Mouse (Mus musculus) ovary, adult 18-20 months (tissue): ENCODE data around the gene Odf3l2.

Experiments
- DNase-seq: peaks from one replicate; pipeline ENCODE4 v3.0.0; 2022; ENCODE audit warnings: low spot score, mixed read lengths

Odf3l2 gene

DNA sequence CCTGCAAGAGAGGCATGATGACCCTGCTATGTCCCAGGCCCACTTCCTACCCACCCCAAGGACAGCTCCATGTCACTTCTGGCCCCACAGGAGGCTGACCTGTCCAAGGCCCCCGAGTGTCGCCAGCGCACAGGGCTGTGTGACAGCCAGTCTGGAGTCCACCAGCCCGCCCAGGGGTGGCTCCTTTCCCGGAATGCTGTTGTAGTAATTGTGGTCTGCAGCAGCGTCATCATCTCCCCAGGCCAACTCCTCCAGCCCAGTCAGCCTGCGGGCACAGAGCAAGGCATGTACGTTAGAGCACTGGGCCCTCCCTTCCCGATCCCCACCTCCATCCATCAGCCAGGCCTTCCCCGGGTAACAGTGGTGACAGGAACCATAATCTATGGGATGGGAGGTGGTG is 19.4 kb downstream of the Odf3l2 start:
- no peak for DNase-seq

DNA sequence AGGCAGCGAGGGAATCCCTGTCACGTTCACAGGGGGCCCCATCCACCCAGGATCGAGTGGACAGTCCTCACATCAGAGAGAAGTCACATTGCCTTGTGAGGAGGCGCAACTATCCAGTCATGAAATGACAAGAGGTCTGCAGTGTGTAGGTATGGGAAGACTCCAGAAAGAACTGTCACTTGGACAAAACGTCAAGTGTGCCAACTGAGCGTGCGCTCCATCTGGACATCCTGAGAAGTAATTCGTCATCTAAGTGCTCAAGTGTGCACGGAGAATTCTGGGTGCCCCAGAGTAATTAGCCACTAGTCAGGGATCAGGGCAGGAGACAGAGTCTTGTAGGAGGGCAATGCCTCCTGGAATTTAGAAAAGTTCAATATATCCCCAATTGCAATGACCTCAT is 20.1 kb downstream of the Odf3l2 start:
- DNase-seq: no peak

DNA sequence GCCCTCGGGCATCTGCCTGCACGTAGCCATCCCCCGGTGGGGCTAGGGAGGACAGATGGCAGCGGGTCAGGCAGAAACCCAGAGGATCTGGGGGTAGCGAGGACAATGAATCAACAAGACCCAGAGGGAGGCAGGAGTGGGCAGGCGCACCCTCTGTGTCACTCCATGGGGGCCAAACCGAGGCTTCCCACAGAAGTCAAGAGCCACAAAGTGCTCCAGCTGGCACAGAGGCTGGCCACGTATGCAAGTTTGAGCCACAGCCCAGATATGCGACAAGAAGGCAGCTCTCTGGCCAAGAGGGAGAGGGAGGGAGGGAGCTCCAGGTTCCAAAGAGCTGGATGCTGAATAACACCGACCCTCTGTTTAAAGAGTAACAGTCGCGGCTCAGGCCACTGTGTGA is 21.6 kb downstream of the Odf3l2 start:
- no peak for DNase-seq

DNA sequence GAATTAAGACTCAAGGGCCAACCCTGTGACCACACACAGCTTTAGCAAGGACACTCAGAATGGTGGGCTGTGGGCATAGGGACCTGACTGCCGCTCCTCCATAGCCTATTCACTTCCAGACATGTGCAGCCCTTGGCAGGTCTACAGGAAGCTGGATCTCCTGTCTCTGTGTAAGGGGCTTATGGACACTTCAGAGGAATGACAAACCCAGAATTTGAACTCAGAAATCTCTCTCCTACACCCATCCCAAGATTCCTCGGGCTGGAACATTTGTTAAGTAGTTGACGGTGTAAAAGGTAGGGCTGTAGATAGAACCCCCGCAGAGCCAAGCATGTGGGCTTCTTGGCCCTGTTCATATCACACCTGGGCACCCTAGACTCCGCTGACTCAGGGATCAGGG is 29.2 kb downstream of the Odf3l2 start:
- DNase-seq: no peak

DNA sequence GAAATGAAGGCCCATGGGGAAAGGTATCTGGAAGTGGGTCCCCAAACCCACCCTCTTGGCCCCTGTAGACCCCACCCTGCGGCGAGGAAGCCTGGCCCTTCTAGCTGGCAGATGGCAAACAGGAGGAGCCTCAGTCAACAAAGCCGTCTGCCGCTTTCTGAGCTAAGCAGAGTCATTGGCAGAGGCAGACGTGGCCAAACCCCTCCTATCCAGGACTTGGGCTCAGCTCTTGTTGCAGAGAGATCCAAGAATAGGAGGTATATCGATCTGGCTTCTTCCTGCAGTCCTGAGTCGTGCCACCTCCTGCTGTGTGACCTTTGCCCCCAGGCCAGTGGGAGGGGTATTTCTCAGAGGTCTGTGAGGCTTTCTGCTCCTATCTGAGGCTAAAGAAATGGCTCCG is 29.7 kb downstream of the Odf3l2 start:
- DNase-seq: no peak

DNA sequence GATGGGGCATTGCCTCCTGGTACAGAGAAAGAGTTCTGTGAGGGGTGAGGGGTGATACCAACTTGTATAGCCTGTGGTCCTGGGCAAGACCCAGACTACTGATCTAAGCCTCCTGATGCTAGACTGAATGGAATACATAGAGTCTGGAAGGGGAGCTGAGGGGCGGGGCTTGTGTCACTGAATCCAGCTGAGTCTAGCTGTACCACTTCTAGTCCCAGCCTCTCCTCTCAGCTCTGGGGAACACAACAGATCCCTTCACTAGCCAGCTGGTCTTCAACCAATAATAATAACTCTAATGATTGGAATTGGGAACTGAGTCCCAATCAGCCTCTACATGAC is 31.3 kb downstream of the Odf3l2 start:
- DNase-seq: no peak

DNA sequence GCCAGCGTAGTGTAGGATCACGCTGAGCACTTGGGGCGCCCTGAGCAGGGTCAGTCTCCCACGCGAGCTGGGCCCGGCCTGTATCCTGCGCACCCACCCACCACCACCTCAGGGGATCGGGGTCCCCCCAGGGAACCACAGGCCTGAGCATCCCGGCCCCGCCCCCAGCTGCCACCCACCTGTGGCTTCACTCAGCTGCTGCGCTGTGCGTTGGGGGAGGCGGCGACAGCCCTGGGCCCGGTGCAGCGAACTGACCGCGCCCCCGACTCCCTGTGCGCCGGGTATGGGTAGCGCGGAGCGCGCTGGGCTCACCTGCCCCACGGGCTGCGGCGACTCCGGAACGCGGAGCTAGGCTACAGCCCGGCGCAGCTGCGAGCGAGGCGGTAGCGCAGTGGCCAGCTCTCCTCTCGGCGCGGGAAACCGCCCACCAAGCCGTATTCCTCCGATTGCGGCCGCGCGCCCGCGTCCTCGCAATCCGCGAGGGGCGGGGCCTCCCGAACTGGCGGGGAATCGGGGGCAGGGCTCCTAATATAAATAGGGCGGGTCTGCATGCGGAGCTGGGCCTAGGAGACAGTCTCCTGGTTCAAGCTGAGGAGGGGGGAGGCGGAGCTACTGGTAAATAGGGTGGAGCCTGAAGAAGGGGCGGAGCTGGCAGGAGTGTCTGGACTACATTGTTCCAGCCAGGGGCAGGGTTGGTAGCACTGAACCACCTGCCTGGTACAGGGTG is 31.8 kb downstream of the Odf3l2 start, which contains the start of gene C2cd4c:
C2cd4c (minus strand) TSS at position 448 of the 727 bp plus-strand sequence.
- DNase-seq: peak; percentile 49

DNA sequence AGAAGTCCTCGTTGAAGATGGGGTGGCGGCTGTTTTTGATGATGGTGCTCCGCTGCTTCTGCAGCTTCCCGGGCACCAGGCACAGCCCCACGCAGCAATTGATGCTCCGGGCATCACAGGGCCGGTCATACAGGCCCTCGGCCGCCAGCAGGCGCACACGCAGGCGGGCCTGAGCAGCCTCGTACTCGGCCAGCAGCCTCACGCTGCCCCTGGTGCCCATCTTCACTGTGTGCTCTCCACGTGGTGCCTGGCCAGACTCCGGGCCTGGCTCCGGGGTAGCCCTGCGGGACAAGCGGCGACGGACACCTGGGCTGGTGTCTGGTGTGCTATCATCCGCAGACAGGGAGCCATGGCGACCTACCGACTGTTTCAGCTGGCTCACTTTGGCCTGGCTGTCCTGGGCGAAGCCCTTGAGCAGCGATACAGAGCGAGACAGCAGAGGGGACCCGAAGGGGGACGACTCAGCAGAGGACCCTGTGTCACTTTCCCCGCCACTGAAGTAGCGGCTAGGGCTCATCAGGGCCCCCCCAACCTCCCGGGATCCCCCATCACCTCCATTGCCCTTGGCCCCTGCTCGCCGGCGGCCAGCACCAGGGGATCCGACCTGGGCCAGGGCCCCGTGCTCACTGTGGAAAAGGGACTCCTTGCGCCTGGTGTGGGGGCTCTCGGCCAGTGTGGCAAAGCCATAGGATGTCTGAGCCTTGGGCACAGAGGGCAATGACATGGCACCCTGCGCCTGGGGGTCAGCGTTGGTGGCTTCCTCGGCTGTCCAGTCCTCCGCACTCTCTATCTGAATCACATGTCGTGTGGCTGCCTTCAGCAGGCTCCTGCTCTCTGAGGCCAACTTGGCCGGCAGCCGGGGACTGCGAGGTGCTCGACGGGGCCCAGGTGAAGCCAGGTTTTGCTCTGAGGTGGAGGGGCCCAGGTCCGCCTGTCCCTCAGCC is 33.1 kb downstream of the Odf3l2 start:
- no peak for DNase-seq

DNA sequence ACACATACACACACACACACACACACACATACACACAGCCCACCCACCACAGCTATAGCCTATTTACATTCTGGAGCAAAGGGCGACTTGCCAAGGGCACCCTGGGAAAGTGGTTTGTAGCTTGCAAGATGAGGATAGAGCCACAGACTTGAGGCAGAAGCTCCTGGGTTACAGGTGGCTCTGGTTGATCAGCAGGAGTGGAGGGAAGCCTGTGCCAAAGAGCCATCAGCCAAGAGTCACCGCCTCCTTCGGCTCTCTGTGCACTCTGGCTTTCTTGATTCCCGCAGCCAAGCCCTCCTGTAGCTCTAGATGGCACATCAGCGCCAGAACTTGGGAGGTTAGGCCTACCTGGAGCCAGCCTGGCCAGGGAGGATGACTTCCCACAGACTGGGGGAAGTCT is 34.2 kb downstream of the Odf3l2 start:
- no peak for DNase-seq

DNA sequence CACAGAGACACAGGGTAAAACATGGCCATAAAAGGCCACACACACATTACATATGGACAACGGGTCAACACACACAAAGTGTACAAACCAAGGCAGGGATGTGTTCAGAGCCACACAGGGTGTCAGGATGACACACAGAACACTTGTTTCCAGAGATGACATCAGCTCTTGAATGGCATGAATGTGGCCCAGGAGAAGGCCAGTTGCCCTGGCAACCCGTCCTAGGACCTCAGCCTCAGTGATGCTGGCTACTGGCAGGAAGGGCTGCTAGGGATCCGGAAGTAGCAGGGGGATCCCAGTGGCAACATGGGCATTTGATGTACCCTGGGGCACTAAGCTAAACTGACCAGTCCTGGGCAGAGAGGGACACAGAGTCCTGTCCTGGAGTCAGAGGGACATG is 36.3 kb downstream of the Odf3l2 start:
- DNase-seq: no peak

DNA sequence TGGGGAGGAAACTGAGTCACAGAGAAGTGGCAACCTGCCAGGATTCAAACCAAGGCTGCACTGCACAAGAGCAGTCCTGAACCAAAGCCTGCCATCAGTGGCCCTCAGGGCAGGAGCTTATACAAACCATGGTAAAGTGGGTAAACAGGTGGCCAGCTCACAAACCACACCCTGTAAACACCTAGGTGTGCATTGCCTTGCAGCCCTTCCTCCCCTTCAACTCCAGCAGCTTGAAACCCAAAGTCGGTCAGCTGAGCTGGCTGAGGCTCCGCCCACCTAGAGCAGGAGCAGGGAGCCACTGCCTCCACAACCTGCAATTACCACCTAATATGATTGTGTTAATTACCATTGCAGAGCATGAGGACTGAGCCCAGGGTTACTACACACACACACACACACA is 37.6 kb downstream of the Odf3l2 start:
- DNase-seq: no peak

DNA sequence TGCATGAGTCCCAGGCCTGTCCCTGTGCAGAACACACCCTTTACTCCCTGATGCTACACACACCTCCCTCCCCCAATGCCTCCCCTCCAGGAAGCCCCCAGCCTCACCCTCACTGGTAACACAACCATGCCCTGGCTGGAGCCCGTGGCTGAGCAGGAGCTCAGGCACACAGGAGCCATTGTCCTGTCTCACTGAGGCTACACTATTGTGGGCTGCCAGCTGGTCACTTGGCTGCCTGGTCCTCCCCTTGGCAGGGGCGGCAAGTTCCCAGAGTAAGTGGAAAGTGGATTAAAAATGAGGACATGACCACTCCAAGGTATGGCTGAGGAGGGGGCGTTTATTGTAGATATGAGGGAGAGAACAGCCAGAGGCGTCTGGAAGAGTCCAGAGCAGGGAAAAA is 39.0 kb downstream of the Odf3l2 start:
- no peak for DNase-seq

DNA sequence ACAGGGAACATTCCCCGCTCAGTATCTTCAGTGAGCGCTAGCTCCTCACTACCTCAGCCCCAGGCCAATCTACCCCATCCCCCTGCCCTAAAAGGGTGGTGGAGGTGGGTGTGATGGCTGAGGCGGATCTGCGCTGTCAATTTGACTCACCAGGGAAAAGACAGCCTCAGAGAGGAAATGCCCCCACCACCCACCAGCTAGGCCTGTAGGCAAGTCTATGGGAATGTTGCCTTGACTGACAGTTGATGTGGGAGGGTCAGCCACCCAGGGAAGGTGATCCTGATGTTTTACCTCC is 47.7 kb downstream of the Odf3l2 start:
- no peak for DNase-seq

DNA sequence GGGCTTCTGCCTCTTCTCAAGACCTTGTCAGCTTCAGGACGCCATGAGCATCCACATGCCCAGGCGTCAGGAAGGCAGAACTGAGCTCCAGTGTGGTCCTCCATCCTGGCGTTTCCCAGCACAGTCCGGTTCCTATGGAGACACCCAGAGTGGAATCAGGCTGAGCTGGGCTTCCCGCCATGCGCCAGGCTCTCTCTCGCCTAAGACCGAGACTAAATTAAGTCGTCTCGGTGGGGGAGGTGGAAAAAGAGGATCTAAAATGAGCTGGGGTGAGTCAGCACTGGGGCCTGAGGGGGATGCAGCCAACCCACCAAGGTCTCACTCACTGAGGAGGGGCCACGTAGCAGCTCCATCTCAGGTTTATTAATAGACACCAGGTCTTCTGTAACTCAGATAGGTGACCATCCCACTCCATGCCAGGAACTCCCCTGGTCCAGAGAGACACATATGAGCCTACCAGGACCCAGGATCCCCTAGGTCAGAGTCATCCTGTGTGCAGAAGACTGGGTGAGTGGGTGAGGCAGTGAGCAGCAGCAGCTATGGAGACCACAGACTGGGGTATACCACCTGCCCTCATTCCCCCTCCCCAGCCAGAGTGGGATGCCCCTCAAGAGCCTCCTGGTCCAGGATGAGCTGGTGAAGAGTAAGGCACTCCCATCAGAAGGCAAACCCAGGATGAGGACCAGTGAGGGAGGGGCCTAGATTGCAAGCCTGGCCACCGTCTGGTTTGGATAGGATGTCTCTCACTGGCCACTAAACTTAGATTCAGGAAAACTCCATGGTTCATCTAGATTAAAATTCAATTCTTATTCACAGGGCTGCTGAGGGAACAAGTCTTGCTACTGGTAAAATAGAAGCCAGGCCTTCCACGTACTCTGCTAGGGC is 48.2 kb downstream of the Odf3l2 start:
- DNase-seq: no peak

DNA sequence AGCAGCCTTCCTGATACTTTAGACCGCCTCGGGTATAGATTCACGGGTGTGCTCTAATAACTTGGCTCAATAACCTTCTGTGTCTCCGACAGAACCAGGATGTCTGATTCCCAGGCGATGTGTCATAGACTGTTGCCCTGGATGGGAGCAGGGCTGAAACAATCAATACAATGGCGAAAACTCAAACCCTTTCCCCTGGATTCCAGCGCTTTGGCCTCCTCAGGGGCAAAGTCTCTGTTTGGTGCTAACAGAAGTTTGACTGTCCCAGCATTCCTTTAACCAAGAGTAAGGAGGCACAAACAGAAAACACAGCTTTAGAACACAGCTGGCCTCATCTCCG is 50.0 kb downstream of the Odf3l2 start:
- no peak for DNase-seq

DNA sequence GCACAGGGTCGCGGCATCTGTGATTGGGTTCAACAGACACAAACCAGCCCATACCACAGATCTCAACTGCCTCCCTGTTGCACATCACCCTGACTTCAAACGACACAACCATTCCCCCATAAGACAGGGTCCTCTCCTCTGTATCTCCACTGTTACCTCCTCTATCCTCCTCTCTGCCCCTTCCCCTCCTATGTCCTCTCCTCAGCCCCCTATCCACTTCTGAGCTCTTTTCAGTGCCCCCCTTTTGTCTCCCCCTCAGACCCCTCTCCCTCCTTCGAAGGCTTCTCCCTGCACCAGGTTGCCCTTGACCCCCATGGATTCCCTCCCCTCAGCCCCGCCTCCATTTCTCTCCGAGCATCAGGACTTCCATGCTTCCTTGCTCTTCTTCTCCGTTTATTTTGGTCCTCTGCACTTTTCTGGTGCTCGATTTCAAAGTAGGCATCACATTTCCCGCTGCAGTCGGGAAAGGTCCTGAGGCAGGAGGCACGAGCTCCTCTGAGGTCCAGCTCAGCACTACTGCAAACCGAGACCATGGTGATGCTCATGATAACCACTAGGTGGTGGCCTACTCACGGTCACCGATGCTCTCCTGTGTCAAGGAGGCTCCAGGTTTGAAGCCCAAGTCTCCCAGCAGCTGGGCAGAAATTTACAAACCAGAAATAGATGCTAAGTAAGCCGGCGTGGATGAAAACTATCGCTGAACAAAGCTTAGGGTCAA is 50.5 kb downstream of the Odf3l2 start:
- DNase-seq: no peak

DNA sequence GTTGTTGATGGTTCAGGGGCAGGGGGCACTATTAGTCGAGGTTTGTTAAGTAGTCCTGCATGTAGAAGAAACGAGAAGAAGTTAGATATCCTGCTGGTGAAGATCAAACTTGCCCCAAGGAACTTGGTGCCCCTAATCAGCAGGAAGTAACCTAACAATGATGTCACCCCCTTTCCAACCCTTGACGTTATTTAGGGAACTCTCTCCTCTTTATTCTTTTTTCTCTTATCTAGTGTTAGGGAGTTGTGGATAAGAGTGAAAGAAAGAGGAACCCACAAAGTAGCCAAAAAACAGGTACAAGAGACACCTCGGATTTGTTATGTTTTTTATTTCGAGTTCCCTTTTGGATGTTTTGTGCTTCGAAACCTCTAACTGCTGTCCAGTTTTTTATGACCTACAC is 51.4 kb downstream of the Odf3l2 start:
- no peak for DNase-seq

DNA sequence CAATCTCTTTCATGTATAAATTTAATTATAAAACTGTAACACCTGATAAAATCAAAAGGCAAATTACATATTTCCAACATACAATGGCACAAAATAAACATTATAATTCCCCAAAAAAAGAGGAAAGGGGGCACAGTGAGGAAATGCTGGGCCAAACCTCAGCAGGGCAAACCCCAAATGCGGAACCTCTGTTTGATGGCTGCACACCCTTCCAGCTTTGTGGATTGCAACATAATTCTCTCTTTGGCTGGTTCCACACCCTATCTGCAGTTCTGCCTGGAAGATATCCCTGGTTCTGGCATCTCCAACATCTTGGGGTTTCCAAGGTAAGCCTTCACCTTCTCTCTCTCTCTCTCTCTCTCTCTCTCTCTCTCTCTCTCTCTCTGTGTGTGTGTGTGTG is 54.8 kb downstream of the Odf3l2 start:
- no peak for DNase-seq
